17 mouse cellular contexts compared by ENCODE assay signal in the genomic region with DNA sequence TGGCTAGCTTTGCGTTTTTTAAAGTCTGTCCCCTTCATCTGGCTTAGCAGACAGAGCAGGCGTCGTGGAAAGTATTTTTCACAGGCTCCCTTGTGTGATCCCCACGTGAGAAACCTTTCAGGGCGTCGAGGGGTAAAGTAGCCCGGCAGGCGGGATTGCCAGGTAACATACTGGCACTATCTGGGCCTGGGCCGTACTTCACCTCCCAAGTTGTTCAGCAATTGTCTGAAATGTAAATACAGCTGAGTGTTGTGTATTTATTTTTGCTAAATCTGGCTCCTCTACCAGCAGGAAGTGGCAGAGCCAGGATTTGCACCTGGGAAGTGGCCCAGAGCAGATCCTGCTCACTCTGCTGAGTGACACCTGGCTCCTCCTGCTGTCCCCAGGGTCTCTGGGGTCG. TPM values are rescaled to one million over a fixed set of nuclear protein-coding genes. Genes with fewer than 3 reads are reported as not detected.
DNase-seq lines count a peak whose midpoint lies in the region; ATAC-seq lines count a peak whose summit lies in the region.
"Had no signal": no experiment of that assay in that cellular context is flagged by ENCODE, and none has a peak within 500 bp of the region (broad histone marks: within the 10 kb centered on the region; RNA-seq: fewer than 3 reads in every experiment).

No protein-coding gene starts in this region.

- H3K9me3 ChIP-seq in hindbrain, embryonic 14.5 days (ENCODE audit: control insufficient read depth, low read length), result no peaks in the 10 kb centered on the region
- H3K9me3 ChIP-seq in hindbrain, embryonic 13.5 days, result no peaks in the 10 kb centered on the region
- H3K9me3 ChIP-seq in embryonic facial prominence, embryonic 14.5 days (ENCODE audit: control insufficient read depth, low read length), result no peaks in the 10 kb centered on the region
- H3K9me3 ChIP-seq: midbrain, embryonic 15.5 days had no signal

- no peaks in the 10 kb centered on the region; the same call in 1 of the 2 replicates for H3K27me3 ChIP-seq in hindbrain, embryonic 14.5 days (ENCODE audit: control insufficient read depth, insufficient read depth, low read length)
- peaks cover 13% of the 10 kb centered on the region for H3K27me3 ChIP-seq in hindbrain, embryonic 13.5 days
- H3K27me3 ChIP-seq in embryonic facial prominence, embryonic 14.5 days (replicated peaks; ENCODE audit: control insufficient read depth, insufficient read depth, low read length), result no peaks in the 10 kb centered on the region

- H3K27ac ChIP-seq in hindbrain, embryonic 14.5 days, result peak overlapping the region; percentile 14; the same call in 1 of the 2 replicates
- no peak overlapping the region for H3K27ac ChIP-seq in hindbrain, embryonic 13.5 days
- peak overlapping the region; percentile 72 for H3K27ac ChIP-seq in embryonic facial prominence, embryonic 14.5 days (replicated peaks; ENCODE audit: low read depth, low read length)
- H3K27ac ChIP-seq: midbrain, embryonic 15.5 days had no signal

- ATAC-seq in hindbrain, embryonic 14.5 days (ENCODE audit: low FRiP score), result no peak
- ATAC-seq in hindbrain, embryonic 13.5 days (ENCODE audit: low FRiP score), result no peak
- no peak for ATAC-seq in embryonic facial prominence, embryonic 14.5 days (ENCODE audit: low read depth)
- ATAC-seq in activated CD4-positive, CD25-positive, alpha-beta regulatory T cell, adult 4 months, result no peak
- ATAC-seq: midbrain, embryonic 15.5 days had no signal

- H3K4me1 ChIP-seq in hindbrain, embryonic 14.5 days (replicated peaks; ENCODE audit: control insufficient read depth, insufficient read depth, low read length), result peaks cover 14% of the 10 kb centered on the region
- peaks cover 38% of the 10 kb centered on the region for H3K4me1 ChIP-seq in hindbrain, embryonic 13.5 days (replicated peaks)
- peaks cover 44% of the 10 kb centered on the region for H3K4me1 ChIP-seq in embryonic facial prominence, embryonic 14.5 days (ENCODE audit: control insufficient read depth, insufficient read depth, low read length)

- DNase-seq in hindbrain, embryonic 14.5 days (ENCODE audit: low spot score), result no peak
- DNase-seq in embryonic facial prominence, embryonic 14.5 days (ENCODE audit: low spot score), result no peak
- peak; percentile 75 to 83 for DNase-seq in lung, adult 18-20 months
- peak; percentile 71 for DNase-seq in lung, postnatal 25 days (ENCODE audit: low spot score)
- no peak for DNase-seq in frontal cortex, adult 2 months (ENCODE audit: extremely low spot score in 1 of 2, low spot score in 1 of 2)
- no peak for DNase-seq in layer of hippocampus, adult 8-10 months (ENCODE audit: low spot score in 2 of 2)
- DNase-seq: B cell, adult 2 months; cerebellum, adult 8-10 months; layer of hippocampus, postnatal 36 days; left cerebral cortex, postnatal 4 days; right cerebral cortex, postnatal 14 days; thymus, postnatal 36 days had no signal

- H3K4me3 ChIP-seq in hindbrain, embryonic 14.5 days (replicated peaks; ENCODE audit: low read length), result no peak overlapping the region
- H3K4me3 ChIP-seq in hindbrain, embryonic 13.5 days, result no peak overlapping the region
- H3K4me3 ChIP-seq in embryonic facial prominence, embryonic 14.5 days (ENCODE audit: low read depth, low read length), result no peak overlapping the region
- H3K4me3 ChIP-seq: midbrain, embryonic 15.5 days had no signal

- WGBS in hindbrain, embryonic 14.5 days, result 68% methylated on average over 10 of the region's 10 CpGs
- 68% methylated on average over 10 of the region's 10 CpGs for WGBS in hindbrain, embryonic 13.5 days
- 50% methylated on average over 10 of the region's 10 CpGs for WGBS in embryonic facial prominence, embryonic 14.5 days

- no peak overlapping the region for H3K4me2 ChIP-seq in hindbrain, embryonic 14.5 days (replicated peaks)
- no peak overlapping the region for H3K4me2 ChIP-seq in hindbrain, embryonic 13.5 days
- H3K4me2 ChIP-seq in embryonic facial prominence, embryonic 14.5 days (ENCODE audit: low read depth, low read length), result no peak overlapping the region
- H3K4me2 ChIP-seq: midbrain, embryonic 15.5 days had no signal

- no peak overlapping the region for H3K9ac ChIP-seq in hindbrain, embryonic 14.5 days
- H3K9ac ChIP-seq in hindbrain, embryonic 13.5 days, result no peak overlapping the region; the same call in 1 of the 2 replicates
- no peak overlapping the region; the same call in 1 of the 2 replicates for H3K9ac ChIP-seq in embryonic facial prominence, embryonic 14.5 days (ENCODE audit: low read depth, low read length)
- H3K9ac ChIP-seq: midbrain, embryonic 15.5 days had no signal

- no peaks in the 10 kb centered on the region for H3K36me3 ChIP-seq in hindbrain, embryonic 14.5 days (replicated peaks; ENCODE audit: control insufficient read depth, insufficient read depth)
- no peaks in the 10 kb centered on the region for H3K36me3 ChIP-seq in hindbrain, embryonic 13.5 days
- 0 out of 2 replicates have a peak, but pooled peaks cover 4% of the 10 kb centered on the region for H3K36me3 ChIP-seq in embryonic facial prominence, embryonic 14.5 days (ENCODE audit: control insufficient read depth, insufficient read depth, low read length)
- H3K36me3 ChIP-seq: midbrain, embryonic 15.5 days had no signal

RNA-seq across cellular contexts. Expression of a gene that starts 10.9 kb away (rescaled TPM):
- polyA plus RNA-seq in hindbrain, embryonic 14.5 days (2014; fragmentation: Nextera tagmentation; extraction: Ambion mirVana), result 4.9 TPM in 2 replicates
- polyA plus RNA-seq in hindbrain, embryonic 13.5 days (2015; fragmentation: Nextera tagmentation; extraction: Ambion mirVana), result 5.8 and 6.3 TPM in 2 replicates
- polyA plus RNA-seq in embryonic facial prominence, embryonic 14.5 days (2014; fragmentation: Nextera tagmentation; extraction: Ambion mirVana), result 8.1 and 11.3 TPM in 2 replicates
- 4.3 and 4.6 TPM in 2 replicates for polyA plus RNA-seq in frontal cortex, adult 2 months (2012; rRNA removed)
- under 1 TPM in 1 of 2 experiments, not detected in 1; 0.25 TPM for polyA plus RNA-seq in activated CD4-positive, CD25-positive, alpha-beta regulatory T cell, adult 4 months (2017; shearing (Covaris generic))
- 1 to 10 TPM; 2.5 to 6.3 (median 4.6) TPM for total RNA-seq in layer of hippocampus, adult 8-10 months (2022)
- total RNA-seq: common myeloid progenitor, adult 5-6 weeks had no signal

RNA-seq across cellular contexts. Expression of a gene that starts 30.5 kb away (rescaled TPM):
- 1.2 and 2.0 TPM in 2 replicates for polyA plus RNA-seq in hindbrain, embryonic 14.5 days (2014; fragmentation: Nextera tagmentation; extraction: Ambion mirVana)
- polyA plus RNA-seq in hindbrain, embryonic 13.5 days (2015; fragmentation: Nextera tagmentation; extraction: Ambion mirVana), result 2.2 and 2.4 TPM in 2 replicates
- polyA plus RNA-seq in embryonic facial prominence, embryonic 14.5 days (2014; fragmentation: Nextera tagmentation; extraction: Ambion mirVana), result 25.4 and 27.2 TPM in 2 replicates
- polyA plus RNA-seq in frontal cortex, adult 2 months (2012; rRNA removed), result 0.86 and 0.99 TPM in 2 replicates
- under 1 TPM in 1 of 2 experiments, not detected in 1; 0.58 TPM for polyA plus RNA-seq in activated CD4-positive, CD25-positive, alpha-beta regulatory T cell, adult 4 months (2017; shearing (Covaris generic))
- under 1 TPM in 3 of 4 experiments, not detected in 1; 0.45 to 0.94 (median 0.64) TPM for total RNA-seq in layer of hippocampus, adult 8-10 months (2022)
- total RNA-seq: common myeloid progenitor, adult 5-6 weeks; hematopoietic stem cell, adult 5-6 weeks had no signal

RNA-seq across cellular contexts. Expression of a gene that starts 44.9 kb away (rescaled TPM):
- 1.2 and 1.3 TPM in 2 replicates for polyA plus RNA-seq in hindbrain, embryonic 14.5 days (2014; fragmentation: Nextera tagmentation; extraction: Ambion mirVana)
- 2.7 and 3.2 TPM in 2 replicates for polyA plus RNA-seq in hindbrain, embryonic 13.5 days (2015; fragmentation: Nextera tagmentation; extraction: Ambion mirVana)
- polyA plus RNA-seq in embryonic facial prominence, embryonic 14.5 days (2014; fragmentation: Nextera tagmentation; extraction: Ambion mirVana), result 7.9 and 10.1 TPM in 2 replicates
- 0.25 and 0.34 TPM in 2 replicates for polyA plus RNA-seq in frontal cortex, adult 2 months (2012; rRNA removed)
- polyA plus RNA-seq in activated CD4-positive, CD25-positive, alpha-beta regulatory T cell, adult 4 months (2017; shearing (Covaris generic)), result 10 to 100 TPM; 22.0 to 34.6 TPM
- 1 to 10 TPM in 2 of 4 experiments, under 1 TPM in 2; 0.57 to 1.2 (median 0.98) TPM for total RNA-seq in layer of hippocampus, adult 8-10 months (2022)

Comparison
In these comparisons a context has a peak if more than half of its experiments do, and no peak if none do; other contexts are left out.
1. DNase-seq: peak in lung, adult 18-20 months (2 of 2) and lung, postnatal 25 days (single experiment); none in hindbrain, embryonic 14.5 days (single experiment), embryonic facial prominence, embryonic 14.5 days (single experiment), frontal cortex, adult 2 months (0 of 2) and layer of hippocampus, adult 8-10 months (0 of 2).